Mouse (Mus musculus): ENCODE results near the gene Wfdc15a.
A peak's percentile ranks its signal among the peaks of the same experiment; 100 is the strongest.
"Not testable (repeated sequence)": the region's sequence is repeated elsewhere in the genome, so short reads cannot be mapped to it uniquely, and the experiment has no call there.

Wfdc15a gene

GRCm38 (mm10) chr2:164199626-164200327 is at the start of gene Wfdc15a:
Gene Wfdc15a (minus strand): TSS chr2:164200130.
- no peak for DNase-seq (ENCODE audit: low read depth, low spot score)

GRCm38 (mm10) chr2:164238366-164238765 is 38.4 kb upstream of the Wfdc15a start, which contains the start of gene Svs2:
Gene Svs2 (minus strand): TSS chr2:164238466.
- no peak for DNase-seq (ENCODE audit: low read depth, low spot score)

- DNase-seq (ENCODE audit: low read depth, low spot score), result peak; percentile 36
Measured at GRCm38 (mm10) chr2:164232671-164233070, 32.7 kb upstream of the Wfdc15a start.

- DNase-seq (ENCODE audit: low read depth, low spot score), result peak; percentile 3
Measured at GRCm38 (mm10) chr2:164228361-164229070, 28.6 kb upstream of the Wfdc15a start.

GRCm38 (mm10) chr2:164221522-164221921 is 21.6 kb upstream of the Wfdc15a start, which contains the start of gene Wfdc15b:
Gene Wfdc15b (minus strand): TSS chr2:164221660.
- DNase-seq (ENCODE audit: low read depth, low spot score), result no peak

- DNase-seq (ENCODE audit: low read depth, low spot score), result no peak
Measured at GRCm38 (mm10) chr2:164219295-164219694, 19.4 kb upstream of the Wfdc15a start.

- DNase-seq (ENCODE audit: low read depth, low spot score), result no peak
Measured at GRCm38 (mm10) chr2:164212711-164213110, 12.8 kb upstream of the Wfdc15a start.

GRCm38 (mm10) chr2:164210892-164211291 is 11.0 kb upstream of the Wfdc15a start:
- DNase-seq (ENCODE audit: low read depth, low spot score), result no peak

- no peak for DNase-seq (ENCODE audit: low read depth, low spot score)
Measured at GRCm38 (mm10) chr2:164206676-164207075, 6.7 kb upstream of the Wfdc15a start.

- not testable (repeated sequence) for DNase-seq (ENCODE audit: low read depth, low spot score)
Measured at GRCm38 (mm10) chr2:164206011-164206410, 6.1 kb upstream of the Wfdc15a start.

- DNase-seq (ENCODE audit: low read depth, low spot score), result no peak
Measured at GRCm38 (mm10) chr2:164196700-164196990, 3.3 kb downstream of the Wfdc15a start.

GRCm38 (mm10) chr2:164195971-164196699 is 3.8 kb downstream of the Wfdc15a start:
- DNase-seq (ENCODE audit: low read depth, low spot score), result no peak

GRCm38 (mm10) chr2:164194959-164195630 is 4.8 kb downstream of the Wfdc15a start:
- DNase-seq (ENCODE audit: low read depth, low spot score), result no peak

- no peak for DNase-seq (ENCODE audit: low read depth, low spot score)
Measured at GRCm38 (mm10) chr2:164192279-164192678, 7.7 kb downstream of the Wfdc15a start.

- no peak for DNase-seq (ENCODE audit: low read depth, low spot score)
Measured at GRCm38 (mm10) chr2:164190576-164190975, 9.4 kb downstream of the Wfdc15a start, which contains the start of gene Wfdc12. Gene Wfdc12 (minus strand): TSS chr2:164190608.

- DNase-seq (ENCODE audit: low read depth, low spot score), result peak; percentile 12
Measured at GRCm38 (mm10) chr2:164188722-164189121, 11.2 kb downstream of the Wfdc15a start.

- peak; percentile 22 for DNase-seq (ENCODE audit: low read depth, low spot score)
Measured at GRCm38 (mm10) chr2:164184145-164184719, 15.7 kb downstream of the Wfdc15a start.

- DNase-seq (ENCODE audit: low read depth, low spot score), result no peak
Measured at GRCm38 (mm10) chr2:164183340-164183739, 16.6 kb downstream of the Wfdc15a start.

GRCm38 (mm10) chr2:164182692-164183255 is 17.2 kb downstream of the Wfdc15a start, which contains the start of gene Wfdc5:
Gene Wfdc5 (minus strand): TSS chr2:164182742.
- no peak for DNase-seq (ENCODE audit: low read depth, low spot score)

GRCm38 (mm10) chr2:164180770-164181169 is 19.2 kb downstream of the Wfdc15a start:
- DNase-seq (ENCODE audit: low read depth, low spot score), result no peak

- peak; percentile 45 for DNase-seq (ENCODE audit: low read depth, low spot score)
Measured at GRCm38 (mm10) chr2:164180124-164180523, 19.8 kb downstream of the Wfdc15a start.

Data from ES-CJ7 (cell line).